Mouse (Mus musculus) olfactory bulb, adult 2 months (tissue): Measurements from ENCODE around the gene Ifitm1.

Experiments
- CTCF ChIP-seq: fragments of 200-500 bp; IDR thresholded peaks from 2 replicates; pipeline ENCODE4 v1.5.1; 2012; ENCODE audit warnings: low read depth, mild to moderate bottlenecking, low read length, moderate library complexity; ENCODE audit not compliant: insufficient read depth
- POLR2A ChIP-seq: fragments of 200-500 bp; IDR thresholded peaks from 2 replicates; pipeline ENCODE4 v1.6.1; 2012; ENCODE audit warnings: mild to moderate bottlenecking, low read depth, low read length, moderate library complexity; ENCODE audit not compliant: insufficient read depth

GRCm38 (mm10) chr7:141008312-141008761, 41.3 kb downstream of the Ifitm1 start:
- TF ChIP-seq CTCF (no peak), POLR2A (no peak)
